Mouse (Mus musculus): ENCODE measurements around the gene Arhgef3. TPM values are rescaled to one million over a fixed set of nuclear protein-coding genes. Genes with fewer than 3 reads are reported as not detected.

Arhgef3 gene
- polyA plus RNA-seq, 1 experiment from 2014 or later = 6.6 TPM

DNA sequence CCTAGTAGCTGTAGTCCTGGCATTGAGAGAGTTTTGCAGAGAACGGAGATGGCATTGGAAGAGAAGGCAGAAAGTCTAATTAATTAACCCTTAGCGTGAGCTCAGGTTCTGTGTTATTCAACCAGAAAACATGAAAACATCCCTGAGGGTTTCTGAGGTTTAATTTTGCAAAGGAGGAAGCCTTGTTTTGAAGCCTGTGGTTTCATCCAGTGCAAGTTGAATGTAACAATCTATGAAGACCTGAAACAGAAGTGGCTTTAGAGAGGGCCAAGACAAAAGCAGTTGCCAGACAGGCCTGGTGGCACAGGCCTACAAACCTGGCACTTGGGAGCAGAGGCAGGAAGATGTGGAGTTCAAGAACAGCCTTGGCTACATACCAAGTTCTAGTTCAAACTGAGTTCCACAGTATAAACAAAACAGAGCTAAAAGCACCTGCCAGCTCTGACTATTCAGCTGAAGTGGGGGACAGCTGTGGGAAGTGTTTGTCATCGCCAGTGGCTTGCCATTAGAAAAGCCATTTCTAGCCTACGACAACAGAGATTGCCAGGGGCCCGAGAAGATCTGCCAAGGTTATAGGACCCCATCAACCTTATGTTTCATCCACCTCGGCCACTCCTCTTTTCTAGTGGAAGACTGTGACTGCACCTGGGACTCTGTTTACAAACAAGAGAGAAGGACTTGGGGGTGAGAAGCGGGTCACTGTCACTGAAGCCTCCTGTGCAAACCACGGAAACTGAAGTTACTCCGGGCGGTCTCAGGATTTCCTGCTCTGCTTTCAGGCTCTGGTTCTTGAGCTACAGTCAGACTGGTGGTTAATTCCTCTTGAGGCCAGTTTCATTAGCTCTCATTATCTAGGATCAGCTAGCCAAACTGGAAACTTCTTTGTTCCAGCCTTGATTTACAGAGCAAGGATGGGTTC is 287.9 kb downstream of the Arhgef3 start:
- WGBS (ENCODE audit: insufficient replicate concordance) = 38% methylated on average over 10 of the region's 10 CpGs
- Histone ChIP-seq H3K4me1 (replicated peaks) (no peaks in the 10 kb centered on the region), H3K9me3 (replicated peaks) (no peaks in the 10 kb centered on the region), H3K4me3 (replicated peaks) (no peak overlapping the region), H3K27me3 (no peaks in the 10 kb centered on the region), H3K36me3 (replicated peaks) (peaks cover 32% of the 10 kb centered on the region; the same call in 1 of the 2 replicates), H3K4me2 (no peak overlapping the region), H3K27ac (replicated peaks) (no peak overlapping the region), H3K9ac (no peak overlapping the region)
- no peak for ATAC-seq (ENCODE audit: insufficient read depth)

DNA sequence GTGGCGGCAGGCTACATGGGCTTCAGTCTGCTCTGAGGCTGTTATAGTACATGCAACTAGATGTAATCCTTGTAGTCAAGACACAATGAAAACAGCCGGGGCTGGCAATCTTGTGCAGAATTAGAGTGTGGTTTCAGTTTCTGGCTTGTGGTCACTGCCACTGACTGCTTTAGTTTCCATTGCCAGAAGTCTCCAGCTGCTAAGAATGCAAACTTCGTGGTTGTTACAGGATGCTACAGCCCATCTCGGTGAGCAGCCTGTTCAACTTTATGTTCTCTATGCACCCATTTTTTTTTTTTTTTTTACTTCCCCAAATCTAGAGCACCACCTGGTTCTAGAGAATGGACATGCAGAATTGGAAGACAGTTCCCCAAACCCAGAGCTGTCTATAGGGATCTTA is 290.8 kb downstream of the Arhgef3 start:
- H3K4me3 ChIP-seq (replicated peaks) = no peak overlapping the region
- H3K9me3 ChIP-seq (replicated peaks) = no peaks in the 10 kb centered on the region
- H3K4me2 ChIP-seq = no peak overlapping the region
- no peak overlapping the region for H3K27ac ChIP-seq (replicated peaks)
- no peaks in the 10 kb centered on the region for H3K27me3 ChIP-seq
- no peaks in the 10 kb centered on the region for H3K4me1 ChIP-seq (replicated peaks)
- ATAC-seq (ENCODE audit: insufficient read depth) = no peak
- peaks cover 27% of the 10 kb centered on the region; the same call in 1 of the 2 replicates for H3K36me3 ChIP-seq (replicated peaks)
- H3K9ac ChIP-seq = no peak overlapping the region
- WGBS (ENCODE audit: insufficient replicate concordance) = 39% methylated on average over 4 of the region's 4 CpGs

DNA sequence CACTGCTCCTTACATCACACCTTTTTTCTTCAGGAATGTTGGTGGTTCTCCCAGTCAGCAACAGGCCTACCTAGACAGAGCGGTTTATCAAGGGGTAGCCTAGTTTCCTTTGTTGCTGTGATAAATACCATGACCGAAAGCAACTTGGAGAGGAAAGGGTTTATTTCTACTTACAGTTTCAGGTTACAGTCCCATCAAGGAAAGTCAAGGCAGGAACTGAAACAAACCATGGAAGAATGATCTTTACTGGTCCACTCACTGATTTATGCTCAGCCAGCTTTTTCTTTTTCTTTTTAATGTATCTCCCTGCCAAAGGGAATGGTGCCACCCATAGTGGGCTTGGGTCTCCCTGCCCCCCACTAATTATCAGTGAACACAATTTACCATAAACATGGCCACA is 291.2 kb downstream of the Arhgef3 start:
- Histone ChIP-seq H3K9ac (no peak overlapping the region), H3K36me3 (replicated peaks) (0 out of 2 replicates have a peak, but pooled peaks cover 22% of the 10 kb centered on the region), H3K4me1 (replicated peaks) (no peaks in the 10 kb centered on the region), H3K4me2 (no peak overlapping the region), H3K27me3 (no peaks in the 10 kb centered on the region), H3K9me3 (replicated peaks) (no peaks in the 10 kb centered on the region), H3K27ac (replicated peaks) (no peak overlapping the region), H3K4me3 (replicated peaks) (no peak overlapping the region)
- 60% methylated on average over 2 of the region's 2 CpGs for WGBS (ENCODE audit: insufficient replicate concordance)
- no peak for ATAC-seq (ENCODE audit: insufficient read depth)

DNA sequence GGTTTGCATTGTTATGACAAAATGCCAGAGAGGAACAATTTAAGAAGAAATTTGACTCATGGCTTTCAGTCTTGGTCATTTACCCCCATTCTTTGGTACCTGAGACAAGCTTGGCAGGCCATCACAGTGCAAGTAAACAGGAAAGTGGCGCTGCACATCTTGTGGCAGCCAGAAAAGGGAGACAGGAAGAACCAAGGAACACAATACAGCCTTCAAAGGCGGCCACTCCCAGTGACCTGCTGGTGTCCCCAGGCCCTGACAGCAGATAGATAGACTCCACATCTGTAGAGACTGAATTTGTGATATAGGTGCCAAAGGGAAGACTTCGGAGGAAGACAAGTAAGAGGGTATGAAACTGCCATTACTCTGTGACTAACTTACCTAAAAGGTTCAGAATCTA is 293.5 kb downstream of the Arhgef3 start:
- no peak for ATAC-seq (ENCODE audit: insufficient read depth)
- no peak overlapping the region for H3K9ac ChIP-seq
- no peaks in the 10 kb centered on the region for H3K4me1 ChIP-seq (replicated peaks)
- no peak overlapping the region for H3K4me3 ChIP-seq (replicated peaks)
- no peak overlapping the region for H3K27ac ChIP-seq (replicated peaks)
- 0 out of 2 replicates have a peak, but pooled peaks cover 9% of the 10 kb centered on the region for H3K36me3 ChIP-seq (replicated peaks)
- H3K4me2 ChIP-seq = no peak overlapping the region
- H3K27me3 ChIP-seq = no peaks in the 10 kb centered on the region
- H3K9me3 ChIP-seq (replicated peaks) = no peaks in the 10 kb centered on the region
- 56% methylated on average over 3 of the region's 3 CpGs for WGBS (ENCODE audit: insufficient replicate concordance)

DNA sequence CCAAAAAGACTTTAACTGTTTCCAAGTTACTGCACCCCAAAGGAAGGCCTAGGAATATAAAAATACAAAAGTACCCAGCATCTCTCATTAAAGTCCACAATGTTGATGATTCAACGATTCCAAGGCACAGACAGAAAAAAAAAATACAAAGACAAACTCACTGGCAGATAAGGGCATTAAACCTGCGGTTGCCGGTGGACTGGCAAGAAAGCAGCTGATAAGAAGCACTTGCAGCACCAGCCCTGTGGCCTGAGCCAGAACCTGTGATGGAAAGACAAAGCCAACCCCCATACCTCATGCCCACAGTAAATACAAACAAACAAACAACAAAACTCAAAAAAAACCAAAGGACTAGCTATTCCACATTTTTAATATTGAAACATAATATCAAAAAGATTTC is 295.0 kb downstream of the Arhgef3 start:
- Histone ChIP-seq H3K27me3 (no peaks in the 10 kb centered on the region), H3K36me3 (replicated peaks) (no peaks in the 10 kb centered on the region), H3K4me3 (replicated peaks) (no peak overlapping the region), H3K27ac (replicated peaks) (no peak overlapping the region), H3K9ac (no peak overlapping the region), H3K4me1 (replicated peaks) (no peaks in the 10 kb centered on the region), H3K9me3 (replicated peaks) (no peaks in the 10 kb centered on the region), H3K4me2 (no peak overlapping the region)
- no peak for ATAC-seq (ENCODE audit: insufficient read depth)
- WGBS (ENCODE audit: insufficient replicate concordance) = 19% methylated on average over 3 of the region's 3 CpGs

DNA sequence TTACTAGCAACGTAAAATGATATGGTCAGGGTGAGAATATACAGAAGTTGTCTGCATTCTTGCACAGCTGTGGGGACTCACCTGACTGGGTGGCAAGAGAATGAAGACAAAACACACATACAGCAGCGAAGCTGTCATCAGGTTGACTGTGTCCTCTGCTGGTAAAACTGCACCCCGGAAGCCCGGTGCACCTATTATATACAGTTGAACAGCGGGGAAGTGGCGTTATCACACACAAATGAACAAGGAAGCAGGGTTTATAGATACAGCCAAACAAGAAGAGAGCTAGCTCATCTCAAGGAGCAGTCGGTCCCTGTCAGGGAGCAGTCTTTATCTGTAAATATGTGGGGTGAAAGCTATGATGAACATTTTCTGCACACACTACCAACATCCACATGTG is 296.8 kb downstream of the Arhgef3 start:
- no peak overlapping the region for H3K9ac ChIP-seq
- 52% methylated on average over 7 of the region's 7 CpGs for WGBS (ENCODE audit: insufficient replicate concordance)
- H3K4me1 ChIP-seq (replicated peaks) = no peaks in the 10 kb centered on the region
- H3K4me3 ChIP-seq (replicated peaks) = no peak overlapping the region
- ATAC-seq (ENCODE audit: insufficient read depth) = no peak
- no peaks in the 10 kb centered on the region for H3K9me3 ChIP-seq (replicated peaks)
- H3K36me3 ChIP-seq (replicated peaks) = no peaks in the 10 kb centered on the region
- H3K4me2 ChIP-seq = no peak overlapping the region
- no peak overlapping the region for H3K27ac ChIP-seq (replicated peaks)
- no peaks in the 10 kb centered on the region for H3K27me3 ChIP-seq

DNA sequence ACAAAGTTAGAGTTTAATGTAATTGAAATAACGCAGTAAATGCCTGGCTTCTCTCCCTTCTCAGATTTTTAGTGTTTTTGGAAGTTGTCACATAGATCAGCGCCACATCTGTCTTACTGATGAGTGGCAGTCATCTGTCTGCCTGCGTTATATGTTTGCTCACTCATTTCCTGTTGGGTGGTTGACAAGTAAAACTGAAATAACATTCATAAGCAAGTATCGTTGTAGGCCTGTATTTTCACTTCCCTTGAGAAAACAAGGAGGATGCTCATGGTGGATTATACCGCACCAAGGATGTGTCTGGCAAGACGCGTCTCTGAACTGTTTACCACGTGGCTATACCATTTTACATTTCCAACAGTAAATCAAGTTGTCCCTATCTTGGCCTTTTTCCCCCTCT is 298.0 kb downstream of the Arhgef3 start:
- no peak overlapping the region for H3K9ac ChIP-seq
- no peaks in the 10 kb centered on the region for H3K27me3 ChIP-seq
- no peaks in the 10 kb centered on the region for H3K9me3 ChIP-seq (replicated peaks)
- no peak overlapping the region for H3K4me2 ChIP-seq
- H3K4me1 ChIP-seq (replicated peaks) = no peaks in the 10 kb centered on the region
- no peaks in the 10 kb centered on the region for H3K36me3 ChIP-seq (replicated peaks)
- no peak for ATAC-seq (ENCODE audit: insufficient read depth)
- WGBS (ENCODE audit: insufficient replicate concordance) = 57% methylated on average over 8 of the region's 8 CpGs
- no peak overlapping the region for H3K4me3 ChIP-seq (replicated peaks)
- no peak overlapping the region for H3K27ac ChIP-seq (replicated peaks)

DNA sequence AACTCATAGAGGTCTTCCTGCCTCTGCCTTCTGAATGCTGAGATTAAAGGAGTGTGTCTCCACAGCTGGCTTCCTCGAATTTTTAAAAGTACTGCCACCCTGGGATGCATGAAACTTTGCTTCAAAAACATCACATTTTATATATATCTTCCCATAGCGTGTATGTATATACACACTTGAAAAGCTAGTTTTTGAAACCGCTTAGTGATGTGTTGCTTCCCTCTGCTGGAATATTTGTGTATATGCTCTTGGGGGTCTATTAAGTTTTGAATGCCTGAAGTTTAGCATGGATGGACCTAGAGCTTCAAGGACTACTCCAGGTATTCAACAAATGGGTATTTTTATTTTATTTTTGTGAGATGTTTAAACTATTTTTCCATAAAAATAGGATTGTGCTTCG is 299.3 kb downstream of the Arhgef3 start:
- WGBS (ENCODE audit: insufficient replicate concordance) = 25% methylated on average over 4 of the region's 4 CpGs
- no peak for ATAC-seq (ENCODE audit: insufficient read depth)
- Histone ChIP-seq H3K4me1 (replicated peaks) (no peaks in the 10 kb centered on the region), H3K27ac (replicated peaks) (no peak overlapping the region), H3K27me3 (no peaks in the 10 kb centered on the region), H3K9me3 (replicated peaks) (no peaks in the 10 kb centered on the region), H3K4me2 (no peak overlapping the region), H3K9ac (no peak overlapping the region), H3K4me3 (replicated peaks) (no peak overlapping the region), H3K36me3 (replicated peaks) (no peaks in the 10 kb centered on the region)

DNA sequence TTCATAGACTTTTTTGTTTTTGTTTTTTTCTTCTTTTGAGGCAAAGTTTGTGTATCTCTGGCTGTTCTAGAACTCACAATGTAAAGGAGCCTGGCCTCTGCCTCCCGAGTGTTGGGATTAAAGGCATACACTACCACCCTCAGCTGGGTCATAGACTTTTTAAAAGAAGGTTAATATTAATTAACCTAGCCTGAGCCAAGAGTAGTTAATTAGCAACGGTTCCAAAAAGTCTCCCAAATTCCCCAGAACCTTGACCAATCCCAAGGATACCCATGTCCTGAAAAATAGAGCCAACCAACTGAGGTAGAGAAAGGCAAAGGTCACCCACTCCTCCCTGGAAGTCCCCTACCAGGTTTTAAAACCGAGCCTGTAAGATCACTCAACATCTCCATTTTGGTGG is 306.1 kb downstream of the Arhgef3 start:
- no peak overlapping the region for H3K27ac ChIP-seq (replicated peaks)
- no peak overlapping the region for H3K4me2 ChIP-seq
- no peak for ATAC-seq (ENCODE audit: insufficient read depth)
- WGBS (ENCODE audit: insufficient replicate concordance) = 50% methylated on average over 3 of the region's 3 CpGs
- H3K36me3 ChIP-seq (replicated peaks) = no peaks in the 10 kb centered on the region
- no peaks in the 10 kb centered on the region for H3K9me3 ChIP-seq (replicated peaks)
- no peaks in the 10 kb centered on the region for H3K27me3 ChIP-seq
- no peak overlapping the region for H3K4me3 ChIP-seq (replicated peaks)
- no peak overlapping the region for H3K9ac ChIP-seq
- no peaks in the 10 kb centered on the region for H3K4me1 ChIP-seq (replicated peaks)

DNA sequence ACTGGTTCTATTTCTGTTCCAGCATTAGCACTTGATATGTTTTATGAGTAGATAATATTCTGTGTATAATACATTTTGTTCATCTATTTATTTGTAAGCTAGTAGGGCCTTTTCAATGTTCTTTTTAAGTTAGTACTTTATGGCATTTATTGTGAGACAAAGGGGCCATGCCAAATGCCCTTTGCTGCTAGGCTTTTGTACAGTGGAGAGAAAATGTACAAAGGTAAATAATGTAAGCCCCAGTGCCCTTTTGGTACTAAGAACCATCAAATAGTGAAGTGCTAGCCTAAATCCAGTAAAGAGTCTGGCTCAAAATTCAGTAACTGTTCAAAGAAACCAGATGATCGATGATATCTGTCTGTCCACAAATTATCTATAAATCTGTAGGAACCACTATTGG is 307.6 kb downstream of the Arhgef3 start:
- no peaks in the 10 kb centered on the region for H3K9me3 ChIP-seq (replicated peaks)
- peaks cover 1% of the 10 kb centered on the region; the same call in 1 of the 2 replicates for H3K27me3 ChIP-seq
- H3K4me1 ChIP-seq (replicated peaks) = no peaks in the 10 kb centered on the region
- no peak overlapping the region for H3K4me3 ChIP-seq (replicated peaks)
- 78% methylated on average over 1 of the region's 1 CpGs for WGBS (ENCODE audit: insufficient replicate concordance)
- no peak for ATAC-seq (ENCODE audit: insufficient read depth)
- H3K4me2 ChIP-seq = no peak overlapping the region
- H3K27ac ChIP-seq (replicated peaks) = no peak overlapping the region
- no peaks in the 10 kb centered on the region for H3K36me3 ChIP-seq (replicated peaks)
- no peak overlapping the region for H3K9ac ChIP-seq

DNA sequence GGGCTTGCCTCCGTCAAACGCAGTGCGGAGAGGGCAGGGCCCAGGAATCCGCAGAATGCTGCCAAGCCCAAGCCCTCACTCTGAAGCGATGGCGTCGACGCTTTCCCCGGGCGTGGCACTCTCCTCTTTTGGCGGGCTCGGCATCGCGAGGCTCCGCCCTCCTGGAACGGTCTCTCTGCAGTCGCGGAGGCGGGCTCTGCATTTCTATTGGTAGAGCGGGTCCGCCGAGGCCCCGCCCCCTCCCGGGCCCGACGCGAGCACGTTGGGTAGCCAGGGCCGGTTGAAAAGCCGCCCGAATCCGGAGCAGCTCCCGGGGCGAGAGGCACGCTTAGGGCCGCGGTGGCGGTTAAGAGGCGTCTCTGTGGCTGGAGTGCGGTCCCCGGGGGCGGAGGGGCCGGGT is 313.9 kb downstream of the Arhgef3 start, which contains the start of gene Fam208a:
TSS of gene Fam208a (plus strand) at position 262 of the 400 bp plus-strand sequence.
- ATAC-seq (ENCODE audit: insufficient read depth) = peak; percentile 90
- H3K36me3 ChIP-seq (replicated peaks) = peaks cover 13% of the 10 kb centered on the region; the same call in 1 of the 2 replicates
- H3K4me1 ChIP-seq (replicated peaks) = peaks cover 12% of the 10 kb centered on the region
- peak within 1 kb of the TSS; percentile 89 for H3K9ac ChIP-seq
- 0 out of 2 replicates have a peak, but pooled peaks cover 6% of the 10 kb centered on the region for H3K9me3 ChIP-seq (replicated peaks)
- H3K27me3 ChIP-seq = peaks cover 5% of the 10 kb centered on the region; the same call in 1 of the 2 replicates
- peak within 1 kb of the TSS; percentile 95 for H3K27ac ChIP-seq (replicated peaks)
- peak within 1 kb of the TSS; percentile 94 for H3K4me2 ChIP-seq
- WGBS (ENCODE audit: insufficient replicate concordance) = 2% methylated on average over 43 of the region's 43 CpGs
- H3K4me3 ChIP-seq (replicated peaks) = peak within 1 kb of the TSS; percentile 86

Data from liver, embryonic 15.5 days (tissue).